Mouse (Mus musculus) gastrocnemius, postnatal 36 days (tissue): ENCODE results near the gene Sec1. TPM values are rescaled to one million over a fixed set of nuclear protein-coding genes. Genes with fewer than 3 reads are reported as not detected.
A peak's percentile ranks its signal among the peaks of the same experiment; 100 is the strongest.

Experiments
- DNase-seq, 2 experiments: peaks; one replicate each; pipeline ENCODE4 v3.0.0; 2022
- intact Hi-C: fragments of 180-260 bp; cut with DNase I; formaldehyde crosslinking; loops from one replicate; pipeline ENCODE4 v1.15.1; 2025
- total RNA-seq, 2 experiments: library from RNA; stranded (reverse); gene quantifications; 2 replicates each; pipeline ENCODE4 v1.2.3; 2021

The Sec1 gene
- total RNA-seq, 2 experiments from 2014 or later = 0.12 to 0.26 TPM

- intact Hi-C loops = no loop called here
Measured at GRCm38 (mm10) chr7:45644872-45645590, 49.2 kb downstream of the Sec1 start.

GRCm38 (mm10) chr7:45644183-45644582 lies 50.0 kb downstream of the Sec1 start:
- DNase-seq = no peak
- intact Hi-C loops = no loop called here

More at GRCm38 (mm10) chr7:45644872-45645590, 49.2 kb downstream of the Sec1 start:
- DNase-seq = no peak

GRCm38 (mm10) chr7:45643441-45644178 lies 50.6 kb downstream of the Sec1 start:
- peak; percentile 88 to 97 for DNase-seq
- intact Hi-C loops = no loop called here

GRCm38 (mm10) chr7:45642503-45643255 lies 51.5 kb downstream of the Sec1 start:
- intact Hi-C loops = no loop called here

GRCm38 (mm10) chr7:45642083-45642482 lies 52.1 kb downstream of the Sec1 start:
- intact Hi-C loops = no loop called here
- no peak for DNase-seq

More at GRCm38 (mm10) chr7:45642503-45643255, 51.5 kb downstream of the Sec1 start:
- no peak for DNase-seq

GRCm38 (mm10) chr7:45641391-45642040 lies 52.7 kb downstream of the Sec1 start:
- intact Hi-C loops = no loop called here
- DNase-seq = peak; percentile 48 to 60

GRCm38 (mm10) chr7:45640191-45640957 lies 53.8 kb downstream of the Sec1 start:
- peak in 1 of 2 experiments; percentile 43 for DNase-seq
- intact Hi-C loops = no loop called here

GRCm38 (mm10) chr7:45639561-45640027 lies 54.6 kb downstream of the Sec1 start, which contains the start of gene Mamstr:
TSS of gene Mamstr (plus strand) at chr7:45639977.
- intact Hi-C loops = no loop called here
- peak; percentile 57 to 75 for DNase-seq

- intact Hi-C loops = no loop called here
- DNase-seq = peak; percentile 88 to 92
Measured at GRCm38 (mm10) chr7:45638623-45639401, 55.4 kb downstream of the Sec1 start.

GRCm38 (mm10) chr7:45637710-45638109 lies 56.5 kb downstream of the Sec1 start:
- intact Hi-C loops = no loop called here
- DNase-seq = no peak

GRCm38 (mm10) chr7:45635711-45636688 lies 58.2 kb downstream of the Sec1 start:
- DNase-seq = no peak
- intact Hi-C loops = no loop called here

- DNase-seq = no peak
- intact Hi-C loops = no loop called here
Measured at GRCm38 (mm10) chr7:45634946-45635681, 59.1 kb downstream of the Sec1 start.

GRCm38 (mm10) chr7:45632499-45632898 lies 61.7 kb downstream of the Sec1 start:
- no peak for DNase-seq
- intact Hi-C loops = no loop called here

- no peak for DNase-seq
- intact Hi-C loops = no loop called here
Measured at GRCm38 (mm10) chr7:45630064-45630907, 63.9 kb downstream of the Sec1 start.

GRCm38 (mm10) chr7:45628364-45629294 lies 65.6 kb downstream of the Sec1 start:
- peak; percentile 82 to 86 for DNase-seq
- intact Hi-C loops = no loop called here
